Mouse (Mus musculus): ENCODE data around the gene Gxylt2. TPM values are rescaled to one million over a fixed set of nuclear protein-coding genes. Genes with fewer than 3 reads are reported as not detected.

The Gxylt2 gene
- polyA plus RNA-seq, 1 experiment from 2014 or later: 1.2 TPM

GRCm38 (mm10) chr6:100674974-100675373, 29.6 kb upstream of the Gxylt2 start:
- Histone ChIP-seq H3K27ac (replicated peaks; ENCODE audit: low read depth, low read length) (no peak overlapping the region), H3K4me3 (replicated peaks; ENCODE audit: low read depth, low read length) (no peak overlapping the region), H3K4me1 (ENCODE audit: control insufficient read depth, insufficient read depth, low read length) (no peaks in the 10 kb centered on the region), H3K4me2 (ENCODE audit: low read length) (no peak overlapping the region), H3K9me3 (ENCODE audit: control insufficient read depth, low read length) (no peaks in the 10 kb centered on the region), H3K9ac (replicated peaks; ENCODE audit: low read length) (no peak overlapping the region), H3K36me3 (ENCODE audit: control insufficient read depth, insufficient read depth, low read length) (no peaks in the 10 kb centered on the region), H3K27me3 (ENCODE audit: control insufficient read depth, insufficient read depth, low read length) (no peaks in the 10 kb centered on the region)
- ATAC-seq (ENCODE audit: low FRiP score, low TSS enrichment): no peak
- WGBS: 23% methylated on average over 6 of the region's 6 CpGs
- DNase-seq: peak; percentile 78

- H3K27ac ChIP-seq (replicated peaks; ENCODE audit: low read depth, low read length): no peak overlapping the region
- H3K27me3 ChIP-seq (ENCODE audit: control insufficient read depth, insufficient read depth, low read length): no peaks in the 10 kb centered on the region
- no peak overlapping the region for H3K4me3 ChIP-seq (replicated peaks; ENCODE audit: low read depth, low read length)
- WGBS: 89% methylated on average over 7 of the region's 7 CpGs
- no peak overlapping the region for H3K9ac ChIP-seq (replicated peaks; ENCODE audit: low read length)
- H3K9me3 ChIP-seq (ENCODE audit: control insufficient read depth, low read length): no peaks in the 10 kb centered on the region
- no peak for ATAC-seq (ENCODE audit: low FRiP score, low TSS enrichment)
- no peak overlapping the region for H3K4me2 ChIP-seq (ENCODE audit: low read length)
- no peaks in the 10 kb centered on the region for H3K4me1 ChIP-seq (ENCODE audit: control insufficient read depth, insufficient read depth, low read length)
- H3K36me3 ChIP-seq (ENCODE audit: control insufficient read depth, insufficient read depth, low read length): no peaks in the 10 kb centered on the region
- no peak for DNase-seq
Observed at GRCm38 (mm10) chr6:100676461-100676860, 28.1 kb upstream of the Gxylt2 start.

- H3K4me3 ChIP-seq (replicated peaks; ENCODE audit: low read depth, low read length): no peak overlapping the region
- H3K9ac ChIP-seq (replicated peaks; ENCODE audit: low read length): no peak overlapping the region
- H3K36me3 ChIP-seq (ENCODE audit: control insufficient read depth, insufficient read depth, low read length): no peaks in the 10 kb centered on the region
- ATAC-seq (ENCODE audit: low FRiP score, low TSS enrichment): no peak
- no peaks in the 10 kb centered on the region for H3K27me3 ChIP-seq (ENCODE audit: control insufficient read depth, insufficient read depth, low read length)
- no peak for DNase-seq
- H3K4me2 ChIP-seq (ENCODE audit: low read length): no peak overlapping the region
- no peak overlapping the region for H3K27ac ChIP-seq (replicated peaks; ENCODE audit: low read depth, low read length)
- 95% methylated on average over 2 of the region's 2 CpGs for WGBS
- H3K9me3 ChIP-seq (ENCODE audit: control insufficient read depth, low read length): no peaks in the 10 kb centered on the region
- no peaks in the 10 kb centered on the region for H3K4me1 ChIP-seq (ENCODE audit: control insufficient read depth, insufficient read depth, low read length)
Observed at GRCm38 (mm10) chr6:100678636-100679035, 25.9 kb upstream of the Gxylt2 start.

GRCm38 (mm10) chr6:100686341-100686740, 18.2 kb upstream of the Gxylt2 start:
- Histone ChIP-seq H3K4me1 (ENCODE audit: control insufficient read depth, insufficient read depth, low read length) (no peaks in the 10 kb centered on the region), H3K4me2 (ENCODE audit: low read length) (no peak overlapping the region), H3K9me3 (ENCODE audit: control insufficient read depth, low read length) (no peaks in the 10 kb centered on the region), H3K9ac (replicated peaks; ENCODE audit: low read length) (no peak overlapping the region), H3K27me3 (ENCODE audit: control insufficient read depth, insufficient read depth, low read length) (no peaks in the 10 kb centered on the region), H3K27ac (replicated peaks; ENCODE audit: low read depth, low read length) (no peak overlapping the region), H3K4me3 (replicated peaks; ENCODE audit: low read depth, low read length) (no peak overlapping the region), H3K36me3 (ENCODE audit: control insufficient read depth, insufficient read depth, low read length) (no peaks in the 10 kb centered on the region)
- WGBS: 72% methylated on average over 2 of the region's 2 CpGs
- DNase-seq (no peak), ATAC-seq (ENCODE audit: low FRiP score, low TSS enrichment) (no peak)

- ATAC-seq (ENCODE audit: low FRiP score, low TSS enrichment): no peak
- no peak overlapping the region for H3K27ac ChIP-seq (replicated peaks; ENCODE audit: low read depth, low read length)
- DNase-seq: no peak
Observed at GRCm38 (mm10) chr6:100699986-100700385, 4.5 kb upstream of the Gxylt2 start.

GRCm38 (mm10) chr6:100700774-100701173, 3.8 kb upstream of the Gxylt2 start:
- WGBS: 75% methylated on average over 5 of the region's 5 CpGs
- H3K27ac ChIP-seq (replicated peaks; ENCODE audit: low read depth, low read length): no peak overlapping the region
- H3K4me1 ChIP-seq (ENCODE audit: control insufficient read depth, insufficient read depth, low read length): peaks cover 9% of the 10 kb centered on the region; the same call in 1 of the 2 replicates
- H3K9me3 ChIP-seq (ENCODE audit: control insufficient read depth, low read length): no peaks in the 10 kb centered on the region
- H3K4me3 ChIP-seq (replicated peaks; ENCODE audit: low read depth, low read length): no peak overlapping the region
- DNase-seq (no peak), ATAC-seq (ENCODE audit: low FRiP score, low TSS enrichment) (no peak)
- H3K36me3 ChIP-seq (ENCODE audit: control insufficient read depth, insufficient read depth, low read length): no peaks in the 10 kb centered on the region
- H3K4me2 ChIP-seq (ENCODE audit: low read length): no peak overlapping the region
- H3K27me3 ChIP-seq (ENCODE audit: control insufficient read depth, insufficient read depth, low read length): peaks cover 16% of the 10 kb centered on the region
- no peak overlapping the region for H3K9ac ChIP-seq (replicated peaks; ENCODE audit: low read length)

More at GRCm38 (mm10) chr6:100699986-100700385, 4.5 kb upstream of the Gxylt2 start:
- Histone ChIP-seq H3K36me3 (ENCODE audit: control insufficient read depth, insufficient read depth, low read length) (no peaks in the 10 kb centered on the region), H3K27me3 (ENCODE audit: control insufficient read depth, insufficient read depth, low read length) (peaks cover 8% of the 10 kb centered on the region), H3K9me3 (ENCODE audit: control insufficient read depth, low read length) (no peaks in the 10 kb centered on the region), H3K4me3 (replicated peaks; ENCODE audit: low read depth, low read length) (no peak overlapping the region), H3K4me1 (ENCODE audit: control insufficient read depth, insufficient read depth, low read length) (peaks cover 2% of the 10 kb centered on the region; the same call in 1 of the 2 replicates), H3K4me2 (ENCODE audit: low read length) (no peak overlapping the region), H3K9ac (replicated peaks; ENCODE audit: low read length) (no peak overlapping the region)
- 85% methylated on average over 5 of the region's 5 CpGs for WGBS

GRCm38 (mm10) chr6:100704197-100704573, 349 bp upstream of the Gxylt2 start:
- H3K36me3 ChIP-seq (ENCODE audit: control insufficient read depth, insufficient read depth, low read length): no peaks in the 10 kb centered on the region
- peaks cover 9% of the 10 kb centered on the region; the same call in 1 of the 2 replicates for H3K4me1 ChIP-seq (ENCODE audit: control insufficient read depth, insufficient read depth, low read length)
- peak overlapping the region; percentile 95 for H3K4me2 ChIP-seq (ENCODE audit: low read length)
- 35% methylated on average over 8 of the region's 8 CpGs for WGBS
- peaks cover 23% of the 10 kb centered on the region for H3K27me3 ChIP-seq (ENCODE audit: control insufficient read depth, insufficient read depth, low read length)
- H3K4me3 ChIP-seq (replicated peaks; ENCODE audit: low read depth, low read length): peak overlapping the region; percentile 54
- DNase-seq: no peak
- no peak for ATAC-seq (ENCODE audit: low FRiP score, low TSS enrichment)
- H3K27ac ChIP-seq (replicated peaks; ENCODE audit: low read depth, low read length): no peak overlapping the region
- peak overlapping the region; percentile 62; the same call in 1 of the 2 replicates for H3K9ac ChIP-seq (replicated peaks; ENCODE audit: low read length)
- no peaks in the 10 kb centered on the region for H3K9me3 ChIP-seq (ENCODE audit: control insufficient read depth, low read length)

GRCm38 (mm10) chr6:100705366-100705811, 855 bp downstream of the Gxylt2 start:
- Histone ChIP-seq H3K4me3 (replicated peaks; ENCODE audit: low read depth, low read length) (peak overlapping the region; percentile 54), H3K9ac (replicated peaks; ENCODE audit: low read length) (no peak overlapping the region; the same call in 1 of the 2 replicates), H3K4me2 (ENCODE audit: low read length) (peak overlapping the region; percentile 95), H3K27ac (replicated peaks; ENCODE audit: low read depth, low read length) (no peak overlapping the region), H3K4me1 (ENCODE audit: control insufficient read depth, insufficient read depth, low read length) (peaks cover 9% of the 10 kb centered on the region; the same call in 1 of the 2 replicates), H3K27me3 (ENCODE audit: control insufficient read depth, insufficient read depth, low read length) (peaks cover 23% of the 10 kb centered on the region), H3K36me3 (ENCODE audit: control insufficient read depth, insufficient read depth, low read length) (no peaks in the 10 kb centered on the region), H3K9me3 (ENCODE audit: control insufficient read depth, low read length) (no peaks in the 10 kb centered on the region)
- WGBS: under 1% methylated on average over 15 of the region's 15 CpGs
- ATAC-seq (ENCODE audit: low FRiP score, low TSS enrichment) (no peak), DNase-seq (no peak)

- Histone ChIP-seq H3K36me3 (ENCODE audit: control insufficient read depth, insufficient read depth, low read length) (no peaks in the 10 kb centered on the region), H3K4me1 (ENCODE audit: control insufficient read depth, insufficient read depth, low read length) (peaks cover 9% of the 10 kb centered on the region; the same call in 1 of the 2 replicates), H3K9ac (replicated peaks; ENCODE audit: low read length) (no peak overlapping the region), H3K27me3 (ENCODE audit: control insufficient read depth, insufficient read depth, low read length) (peaks cover 23% of the 10 kb centered on the region), H3K4me2 (ENCODE audit: low read length) (no peak overlapping the region), H3K9me3 (ENCODE audit: control insufficient read depth, low read length) (no peaks in the 10 kb centered on the region), H3K27ac (replicated peaks; ENCODE audit: low read depth, low read length) (no peak overlapping the region), H3K4me3 (replicated peaks; ENCODE audit: low read depth, low read length) (no peak overlapping the region)
- 73% methylated on average over 6 of the region's 6 CpGs for WGBS
- DNase-seq (no peak), ATAC-seq (ENCODE audit: low FRiP score, low TSS enrichment) (no peak)
Observed at GRCm38 (mm10) chr6:100706861-100707260, 2.3 kb downstream of the Gxylt2 start.
